Mouse (Mus musculus) thymus, postnatal 36 days (tissue): Measurements from ENCODE around the gene Atg4c.

Experiments
- DNase-seq, 2 experiments: peaks; one replicate each; pipeline ENCODE4 v3.0.0; 2022; ENCODE audit warnings: mixed read lengths in 2 of 2

Atg4c gene

DNA sequence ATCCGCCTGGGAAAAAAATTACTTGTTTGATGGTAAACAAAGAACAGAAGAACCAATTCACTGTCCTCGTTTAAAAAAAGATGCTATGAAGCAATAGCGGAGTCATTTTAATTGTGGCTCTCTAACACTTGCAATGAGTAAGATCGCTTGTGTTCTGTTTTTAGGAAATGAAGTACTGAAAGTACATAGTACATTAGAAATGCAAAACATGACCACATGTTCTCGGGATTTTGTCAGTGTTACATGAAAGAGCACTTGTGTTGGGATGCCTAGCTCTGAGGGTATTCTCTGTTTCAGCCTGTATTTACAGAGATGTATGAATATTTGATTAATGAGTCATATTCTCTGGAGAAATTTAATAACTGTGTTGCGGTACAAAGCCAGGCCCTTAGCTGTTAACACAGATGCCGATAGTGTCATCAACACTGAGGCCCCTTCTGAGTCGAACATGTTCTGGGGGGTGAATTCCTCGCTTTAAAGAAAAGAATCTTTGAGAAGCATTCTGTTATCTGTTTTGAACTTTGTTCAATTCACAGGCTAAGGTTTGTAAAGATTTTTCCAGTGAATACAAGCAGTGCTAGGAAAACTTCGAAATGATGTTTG lies 73.2 kb downstream of the Atg4c start:
- DNase-seq = no peak

GRCm38 (mm10) chr4:99272860-99273259 lies 79.1 kb downstream of the Atg4c start:
- no peak for DNase-seq

GRCm38 (mm10) chr4:99273466-99273865 lies 79.7 kb downstream of the Atg4c start:
- DNase-seq = no peak

- no peak for DNase-seq
These were observed 80.2 kb downstream of the Atg4c start for GRCm38 (mm10) chr4:99273979-99274378.

DNA sequence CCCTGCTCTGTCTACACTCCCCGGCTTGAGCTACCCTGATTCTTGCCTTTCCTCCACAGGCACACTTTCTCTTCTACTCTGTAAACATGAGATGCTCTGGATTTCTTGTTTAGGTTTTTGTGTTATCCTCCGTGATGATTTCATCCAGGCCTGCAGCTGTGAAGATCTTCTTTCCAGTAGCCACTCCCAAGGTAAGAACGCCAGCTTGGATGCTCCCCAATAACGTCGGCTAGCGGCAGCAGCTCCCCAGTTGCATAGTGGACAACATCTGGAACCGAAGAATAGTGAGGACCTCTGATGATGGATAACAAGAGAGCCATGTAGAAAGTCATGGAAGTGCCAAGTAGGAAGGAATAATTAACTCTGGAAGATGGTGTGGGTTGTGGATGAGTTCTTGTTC lies 85.1 kb downstream of the Atg4c start:
- DNase-seq = no peak

DNA sequence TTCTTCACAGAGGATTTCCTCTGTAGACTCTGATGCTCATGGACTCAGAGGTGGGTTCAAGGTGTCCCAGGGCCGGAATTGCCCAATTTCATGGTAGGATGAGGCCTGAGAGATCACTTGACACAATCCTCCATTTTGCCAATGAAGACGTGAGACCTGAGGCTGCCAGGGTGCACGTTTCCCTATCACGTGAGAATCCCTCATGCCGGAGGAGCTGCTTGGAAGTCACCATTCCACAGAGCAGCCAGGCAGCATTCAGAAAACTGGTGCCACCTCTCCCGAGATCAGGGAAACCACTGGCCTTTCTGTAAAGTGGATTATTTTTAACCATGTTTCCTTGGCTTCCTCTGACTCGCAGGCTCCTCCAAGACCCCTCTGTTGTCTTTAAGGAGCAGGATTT lies 88.0 kb downstream of the Atg4c start:
- no peak for DNase-seq

- no peak for DNase-seq
These were observed 95.6 kb downstream of the Atg4c start for GRCm38 (mm10) chr4:99289286-99289685.

GRCm38 (mm10) chr4:99298676-99299075 lies 104.9 kb downstream of the Atg4c start:
- peak in 1 of 2 experiments; percentile 9 for DNase-seq

- DNase-seq = no peak
These were observed 111.1 kb downstream of the Atg4c start for GRCm38 (mm10) chr4:99304793-99305192.
